Mouse (Mus musculus) heart, embryonic 14.5 days (tissue): ENCODE data around the gene Trip6. TPM values are rescaled to one million over a fixed set of nuclear protein-coding genes. Genes with fewer than 3 reads are reported as not detected.

ENCODE experiments used
- ATAC-seq: fragments of 200-750 bp; cut with Nextera tagmentation; 2 replicates; pipeline ENCODE4 v1.8.0; 2017; ENCODE audit warnings: low read depth, moderate TSS enrichment; ENCODE audit not compliant: insufficient number of reproducible peaks, insufficient read depth, low FRiP score
- H3K27ac ChIP-seq, 2 experiments: fragments of 200-500 bp in 1 of 2; fragments of 300-500 bp in 1 of 2; sonication (generic) in 1 of 2; replicated peaks in 1 of 2; 2 replicates each; pipeline ENCODE4 v1.5.1; 2012 to 2014; ENCODE audit warnings: low read depth in 2 of 2, low read length in 2 of 2, control low read depth in 1 of 2, mild to moderate bottlenecking in 1 of 2, mixed read lengths in 1 of 2; ENCODE audit not compliant: control insufficient read depth in 1 of 2, insufficient read depth in 1 of 2
- H3K27me3 ChIP-seq: fragments of 300-500 bp; sonication (generic); 2 replicates; pipeline ENCODE4 v1.6.1; 2014; ENCODE audit warnings: mild to moderate bottlenecking, low read length, control low read depth; ENCODE audit not compliant: control insufficient read depth, insufficient read depth
- H3K36me3 ChIP-seq: fragments of 300-500 bp; sonication (generic); 2 replicates; pipeline ENCODE4 v1.6.1; 2014; ENCODE audit warnings: mild to moderate bottlenecking, control low read depth, low read length, mixed read lengths; ENCODE audit not compliant: control insufficient read depth, insufficient read depth
- H3K4me1 ChIP-seq, 2 experiments: fragments of 200-500 bp in 1 of 2; fragments of 300-500 bp in 1 of 2; sonication (generic) in 1 of 2; 2 replicates each; pipeline ENCODE4 v1.6.1; 2012 to 2014; ENCODE audit warnings: low read length in 2 of 2, control low read depth in 1 of 2, mixed read lengths in 1 of 2; ENCODE audit not compliant: control insufficient read depth in 2 of 2, insufficient read depth in 2 of 2
- H3K4me2 ChIP-seq: fragments of 300-500 bp; sonication (generic); 2 replicates; pipeline ENCODE4 v1.6.1; 2014; ENCODE audit warnings: mild to moderate bottlenecking, low read length
- H3K4me3 ChIP-seq, 2 experiments: fragments of 200-500 bp in 1 of 2; fragments of 300-500 bp in 1 of 2; sonication (generic) in 1 of 2; 2 replicates each; pipeline ENCODE4 v1.5.1; 2012 to 2014; ENCODE audit warnings: low read length in 2 of 2, mild to moderate bottlenecking in 2 of 2, control low read depth in 1 of 2, low read depth in 1 of 2, moderate library complexity in 1 of 2; ENCODE audit not compliant: control insufficient read depth in 1 of 2, insufficient read depth in 1 of 2
- H3K9ac ChIP-seq: fragments of 300-500 bp; sonication (generic); 2 replicates; pipeline ENCODE4 v1.6.1; 2014; ENCODE audit warnings: mild to moderate bottlenecking, low read length
- H3K9me3 ChIP-seq: fragments of 300-500 bp; sonication (generic); 2 replicates; pipeline ENCODE4 v1.6.1; 2016; ENCODE audit warnings: low read length, control low read depth; ENCODE audit not compliant: control insufficient read depth
- WGBS: fragments of 180-500 bp; shearing (Covaris S2); extraction: QIAGEN DNeasy Blood & Tissue Kit; methylation state at CpG from one replicate; pipeline ENCODE4 v1.1.7; 2014; 5-methylcytosine and 5-hydroxymethylcytosine counted together
- polyA plus RNA-seq: library from polyadenylated mRNA; unstranded; fragments of >200 nt; fragmentation: Nextera tagmentation; extraction: Ambion mirVana; gene quantifications from 2 replicates; pipeline ENCODE4 v1.2.1, GENCODE M21; 2014

The Trip6 gene
- polyA plus RNA-seq, 1 experiment from 2014 or later = 38.9 TPM

GRCm38 (mm10) chr5:137320996-137321395 lies 6.8 kb upstream of the Trip6 start:
- peaks cover 57% of the 10 kb centered on the region for H3K36me3 ChIP-seq
- no peaks in the 10 kb centered on the region for H3K4me1 ChIP-seq
- no peak for ATAC-seq
- no peak overlapping the region for H3K4me3 ChIP-seq
- WGBS = 84% methylated on average over 3 of the region's 3 CpGs
- H3K4me2 ChIP-seq = no peak overlapping the region
- no peaks in the 10 kb centered on the region for H3K9me3 ChIP-seq
- H3K9ac ChIP-seq = no peak overlapping the region
- H3K27ac ChIP-seq = no peak overlapping the region
- no peaks in the 10 kb centered on the region for H3K27me3 ChIP-seq

GRCm38 (mm10) chr5:137318570-137318969 lies 4.4 kb upstream of the Trip6 start:
- Histone ChIP-seq H3K9ac (no peak overlapping the region), H3K27me3 (no peaks in the 10 kb centered on the region), H3K9me3 (no peaks in the 10 kb centered on the region), H3K4me3 (no peak overlapping the region), H3K27ac (no peak overlapping the region), H3K4me2 (no peak overlapping the region), H3K4me1 (peaks cover 11 to 13% of the 10 kb centered on the region in 2 experiments), H3K36me3 (peaks cover 38% of the 10 kb centered on the region)
- WGBS = 73% methylated on average over 1 of the region's 1 CpGs
- ATAC-seq = no peak

- peaks cover 37% of the 10 kb centered on the region for H3K36me3 ChIP-seq
- no peak overlapping the region for H3K4me2 ChIP-seq
- H3K27me3 ChIP-seq = no peaks in the 10 kb centered on the region
- no peak overlapping the region for H3K4me3 ChIP-seq
- no peak for ATAC-seq
- H3K9ac ChIP-seq = no peak overlapping the region
- H3K9me3 ChIP-seq = no peaks in the 10 kb centered on the region
- H3K4me1 ChIP-seq = peaks cover 22 to 23% of the 10 kb centered on the region in 2 experiments
- 48% methylated on average over 8 of the region's 8 CpGs for WGBS
- no peak overlapping the region for H3K27ac ChIP-seq
These were observed 3.2 kb upstream of the Trip6 start for GRCm38 (mm10) chr5:137317361-137317760.

- H3K9me3 ChIP-seq = no peaks in the 10 kb centered on the region
- peak overlapping the region in 1 of 2 experiments; percentile 91; a peak in 1 of 4 replicates for H3K27ac ChIP-seq
- peaks cover 44% of the 10 kb centered on the region for H3K36me3 ChIP-seq
- H3K4me3 ChIP-seq = no peak overlapping the region; a peak in 1 of 4 replicates
- H3K27me3 ChIP-seq = no peaks in the 10 kb centered on the region
- 37% methylated on average over 30 of the region's 30 CpGs for WGBS
- peaks cover 22 to 25% of the 10 kb centered on the region in 2 experiments for H3K4me1 ChIP-seq
- H3K9ac ChIP-seq = peak overlapping the region; percentile 97; the same call in 1 of the 2 replicates
- no peak overlapping the region for H3K4me2 ChIP-seq
- 0 out of 2 replicates have a peak, but pooled peaks have one; percentile 5 for ATAC-seq
These were observed 1.1 kb upstream of the Trip6 start for GRCm38 (mm10) chr5:137315084-137315903.

GRCm38 (mm10) chr5:137313466-137314192 lies 575 bp downstream of the Trip6 start:
- Histone ChIP-seq H3K4me1 (peaks cover 22 to 25% of the 10 kb centered on the region in 2 experiments), H3K4me3 (peak overlapping the region; percentile 74 to 77), H3K4me2 (peak overlapping the region; percentile 96), H3K36me3 (peaks cover 52% of the 10 kb centered on the region), H3K9ac (peak overlapping the region; percentile 97), H3K27ac (peak overlapping the region; percentile 60 to 91), H3K27me3 (no peaks in the 10 kb centered on the region), H3K9me3 (no peaks in the 10 kb centered on the region)
- WGBS = under 1% methylated on average over 22 of the region's 22 CpGs
- peak; percentile 38 for ATAC-seq

GRCm38 (mm10) chr5:137308356-137308755 lies 5.8 kb downstream of the Trip6 start:
- ATAC-seq = no peak
- no peaks in the 10 kb centered on the region for H3K9me3 ChIP-seq
- peak overlapping the region; percentile 98 for H3K9ac ChIP-seq
- peak overlapping the region in 1 of 2 experiments; percentile 91; a peak in 2 of 4 replicates for H3K4me3 ChIP-seq
- peaks cover 65% of the 10 kb centered on the region for H3K36me3 ChIP-seq
- H3K27me3 ChIP-seq = no peaks in the 10 kb centered on the region
- WGBS = 95% methylated on average over 4 of the region's 4 CpGs
- H3K27ac ChIP-seq = peak overlapping the region; percentile 87 to 95; a peak in 3 of 4 replicates
- peak overlapping the region; percentile 77 for H3K4me2 ChIP-seq
- peaks cover 12 to 48% of the 10 kb centered on the region in 2 experiments for H3K4me1 ChIP-seq

GRCm38 (mm10) chr5:137307071-137307912 lies 6.9 kb downstream of the Trip6 start, which contains the start of gene Srrt:
TSS of gene Srrt (minus strand) at chr5:137307674.
- Histone ChIP-seq H3K4me1 (peaks cover 4 to 42% of the 10 kb centered on the region in 2 experiments), H3K4me3 (peak within 1 kb of the TSS; percentile 91 to 97)
- WGBS = under 1% methylated on average over 64 of the region's 72 CpGs

More at GRCm38 (mm10) chr5:137307071-137307912, 6.9 kb downstream of the Trip6 start, which contains the start of gene Srrt:
- peak within 1 kb of the TSS; percentile 98 for H3K9ac ChIP-seq
- H3K9me3 ChIP-seq = no peaks in the 10 kb centered on the region
- peak within 1 kb of the TSS; percentile 77 for H3K4me2 ChIP-seq
- H3K36me3 ChIP-seq = peaks cover 71% of the 10 kb centered on the region
- ATAC-seq = peak; percentile 78
- no peaks in the 10 kb centered on the region for H3K27me3 ChIP-seq
- H3K27ac ChIP-seq = peak within 1 kb of the TSS; percentile 87 to 95
